Comparison of ENCODE assay signal across 28 mouse cellular contexts in genomic region chr10:46273846-46274245, GRCm38 (mm10).
DNase-seq lines count a peak whose midpoint lies in the region; ATAC-seq and TF ChIP-seq lines count a peak whose summit lies in the region.
"Had no signal": no experiment of that assay in that cellular context is flagged by ENCODE, and none has a peak within 500 bp of the region (broad histone marks: within the 10 kb centered on the region; RNA-seq: fewer than 3 reads in every experiment).

No protein-coding gene starts in this region.

- H3K27me3 ChIP-seq in hindbrain, postnatal 0 days (ENCODE audit: insufficient read depth, low read length): no peaks in the 10 kb centered on the region
- no peaks in the 10 kb centered on the region for H3K27me3 ChIP-seq in hindbrain, embryonic 14.5 days (ENCODE audit: control insufficient read depth, insufficient read depth, low read length)
- H3K27me3 ChIP-seq: CH12.LX; embryonic facial prominence, embryonic 13.5 days; forebrain, embryonic 13.5 days; heart, embryonic 13.5 days; hindbrain, embryonic 12.5 days; Patski had no signal

- no peaks in the 10 kb centered on the region for H3K36me3 ChIP-seq in hindbrain, postnatal 0 days (ENCODE audit: insufficient read depth, low read length)
- H3K36me3 ChIP-seq in hindbrain, embryonic 14.5 days (replicated peaks; ENCODE audit: control insufficient read depth, insufficient read depth): no peaks in the 10 kb centered on the region
- H3K36me3 ChIP-seq: embryonic facial prominence, embryonic 13.5 days; forebrain, embryonic 10.5 days; G1E; heart, embryonic 10.5 days; heart, embryonic 13.5 days; hindbrain, embryonic 12.5 days had no signal

- peak; percentile 3 to 54 for DNase-seq in cerebellum, postnatal 14 days
- peak; percentile 43 for DNase-seq in hindbrain, postnatal 0 days (ENCODE audit: low spot score)
- no peak for DNase-seq in hindbrain, embryonic 14.5 days (ENCODE audit: low spot score)
- peak; percentile 24 for DNase-seq in brain, adult 2 months (ENCODE audit: low read depth, low spot score)
- no peak for DNase-seq in left cerebral cortex, adult 9 months (ENCODE audit: low spot score in 2 of 2)
- DNase-seq: adrenal gland, adult 2 months; adrenal gland, postnatal 14 days; B cell, adult 2 months; cerebellum, adult 11-12 months; cerebellum, adult 8-10 months; gastrocnemius, postnatal 10 days; gastrocnemius, postnatal 36 days; heart, adult 2 months; heart, postnatal 14 days; heart, postnatal 4 days; kidney, adult 2 months had no signal

- TF ChIP-seq CTCF in hindbrain, postnatal 0 days (IDR thresholded peaks at IDR 0.05; ENCODE audit: low read depth): no peak

- H3K9me3 ChIP-seq in hindbrain, postnatal 0 days (ENCODE audit: low read length): no peaks in the 10 kb centered on the region
- H3K9me3 ChIP-seq in hindbrain, embryonic 14.5 days (ENCODE audit: control insufficient read depth, low read length): no peaks in the 10 kb centered on the region
- H3K9me3 ChIP-seq: embryonic facial prominence, embryonic 13.5 days; forebrain, embryonic 10.5 days; forebrain, embryonic 13.5 days; G1E; heart, embryonic 10.5 days; heart, embryonic 13.5 days; hindbrain, embryonic 12.5 days had no signal

- ATAC-seq in cerebellum, adult (ENCODE audit: insufficient number of reproducible peaks, low FRiP score, low TSS enrichment): no peak
- ATAC-seq in hindbrain, postnatal 0 days: no peak
- no peak for ATAC-seq in hindbrain, embryonic 14.5 days (ENCODE audit: low FRiP score)
- ATAC-seq: forebrain, embryonic 13.5 days; forebrain, embryonic 16.5 days; intestine, postnatal 0 days; Patski had no signal

- no peak overlapping the region for H3K4me2 ChIP-seq in hindbrain, postnatal 0 days (ENCODE audit: low read depth, low read length)
- H3K4me2 ChIP-seq in hindbrain, embryonic 14.5 days (replicated peaks): no peak overlapping the region
- H3K4me2 ChIP-seq: embryonic facial prominence, embryonic 13.5 days; forebrain, embryonic 13.5 days; heart, embryonic 13.5 days; hindbrain, embryonic 12.5 days had no signal

- 49% methylated on average over 1 of the region's 1 CpGs for WGBS in hindbrain, postnatal 0 days
- 61% methylated on average over 1 of the region's 1 CpGs for WGBS in hindbrain, embryonic 14.5 days

- H3K27ac ChIP-seq in hindbrain, postnatal 0 days: no peak overlapping the region
- H3K27ac ChIP-seq in hindbrain, embryonic 14.5 days: no peak overlapping the region
- H3K27ac ChIP-seq: embryonic facial prominence, embryonic 13.5 days; forebrain, embryonic 10.5 days; forebrain, embryonic 13.5 days; heart, adult 2 months; heart, embryonic 10.5 days; heart, embryonic 13.5 days; hindbrain, embryonic 12.5 days had no signal

- no peak overlapping the region for H3K9ac ChIP-seq in hindbrain, postnatal 0 days (replicated peaks; ENCODE audit: low read length)
- no peak overlapping the region for H3K9ac ChIP-seq in hindbrain, embryonic 14.5 days
- H3K9ac ChIP-seq: embryonic facial prominence, embryonic 13.5 days; forebrain, embryonic 13.5 days; heart, embryonic 13.5 days; hindbrain, embryonic 12.5 days had no signal

- H3K4me1 ChIP-seq in hindbrain, postnatal 0 days (ENCODE audit: insufficient read depth, low read length): no peaks in the 10 kb centered on the region
- no peaks in the 10 kb centered on the region for H3K4me1 ChIP-seq in hindbrain, embryonic 14.5 days (replicated peaks; ENCODE audit: control insufficient read depth, insufficient read depth, low read length)
- H3K4me1 ChIP-seq: embryonic facial prominence, embryonic 13.5 days; forebrain, embryonic 10.5 days; forebrain, embryonic 13.5 days; heart, embryonic 10.5 days; heart, embryonic 13.5 days; hindbrain, embryonic 12.5 days had no signal

- no peak overlapping the region for H3K4me3 ChIP-seq in hindbrain, postnatal 0 days (ENCODE audit: low read length)
- no peak overlapping the region for H3K4me3 ChIP-seq in hindbrain, embryonic 14.5 days (replicated peaks; ENCODE audit: low read length)
- H3K4me3 ChIP-seq: embryonic facial prominence, embryonic 13.5 days; forebrain, embryonic 10.5 days; forebrain, embryonic 13.5 days; heart, adult 2 months; heart, embryonic 10.5 days; heart, embryonic 13.5 days; hindbrain, embryonic 12.5 days had no signal

Comparison
In these comparisons a context has a peak if more than half of its experiments do, and no peak if none do; other contexts are left out.
1. DNase-seq: peak in cerebellum, postnatal 14 days (2 of 2), hindbrain, postnatal 0 days (single experiment) and brain, adult 2 months (single experiment); none in hindbrain, embryonic 14.5 days (single experiment) and left cerebral cortex, adult 9 months (0 of 2).